Mouse (Mus musculus): ENCODE results near the gene Eif3k.

GRCm38 (mm10) chr7:28941542-28941941, 40.1 kb downstream of the Eif3k start:
- TF ChIP-seq CTCF (IDR thresholded peaks at IDR 0.05; ENCODE audit: low read depth, low read length) (no peak), POLR2A (IDR thresholded peaks at IDR 0.05; ENCODE audit: borderline replicate concordance, low read depth, low read length) (no peak)

Data from bone marrow macrophage, adult 2 months (primary cell).